Mouse (Mus musculus) retina, postnatal 1 day (tissue): ENCODE measurements at regions not wholly inside any gene's neighbourhood (a gene's known extent, or its start where the extent isn't known, plus 50 kb on each side); places are given as distances from the start of the nearest gene placed in this dataset.

Experiments used
- DNase-seq: peaks from one replicate; pipeline ENCODE4 v3.0.0-alpha.2; 2012

DNA sequence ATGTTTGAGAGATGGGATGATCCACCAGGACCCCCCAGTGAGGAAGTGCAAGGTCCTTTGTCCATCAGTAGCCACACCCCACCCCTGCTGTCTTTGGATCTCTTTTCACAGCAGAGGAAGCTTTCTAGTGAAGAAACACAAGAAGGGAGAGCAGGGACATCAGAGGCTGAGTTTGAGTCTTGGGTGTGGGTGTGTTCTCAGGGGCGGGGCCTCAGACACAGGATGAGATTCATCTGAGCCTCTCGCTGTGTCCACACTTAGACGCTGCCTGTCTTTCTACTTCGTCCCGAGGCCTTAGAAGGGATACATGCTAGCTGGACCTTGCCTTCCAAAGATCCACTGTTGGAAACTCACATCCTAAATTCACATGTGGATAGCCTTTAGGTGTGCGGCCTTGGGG is 893.5 kb upstream of the Car8 start:
- no peak for DNase-seq

- DNase-seq = no peak
These were observed 892.8 kb upstream of the Car8 start for GRCm38 (mm10) chr4:9131610-9132009.

- peak; percentile 64 for DNase-seq
These were observed 886.6 kb upstream of the Car8 start for GRCm38 (mm10) chr4:9125236-9125963.

- peak; percentile 58 for DNase-seq
These were observed 885.9 kb upstream of the Car8 start for GRCm38 (mm10) chr4:9124586-9125232.

- DNase-seq = no peak
These were observed 885.3 kb upstream of the Car8 start for GRCm38 (mm10) chr4:9124109-9124508.

- DNase-seq = no peak
These were observed 884.7 kb upstream of the Car8 start for GRCm38 (mm10) chr4:9123396-9124031.

DNA sequence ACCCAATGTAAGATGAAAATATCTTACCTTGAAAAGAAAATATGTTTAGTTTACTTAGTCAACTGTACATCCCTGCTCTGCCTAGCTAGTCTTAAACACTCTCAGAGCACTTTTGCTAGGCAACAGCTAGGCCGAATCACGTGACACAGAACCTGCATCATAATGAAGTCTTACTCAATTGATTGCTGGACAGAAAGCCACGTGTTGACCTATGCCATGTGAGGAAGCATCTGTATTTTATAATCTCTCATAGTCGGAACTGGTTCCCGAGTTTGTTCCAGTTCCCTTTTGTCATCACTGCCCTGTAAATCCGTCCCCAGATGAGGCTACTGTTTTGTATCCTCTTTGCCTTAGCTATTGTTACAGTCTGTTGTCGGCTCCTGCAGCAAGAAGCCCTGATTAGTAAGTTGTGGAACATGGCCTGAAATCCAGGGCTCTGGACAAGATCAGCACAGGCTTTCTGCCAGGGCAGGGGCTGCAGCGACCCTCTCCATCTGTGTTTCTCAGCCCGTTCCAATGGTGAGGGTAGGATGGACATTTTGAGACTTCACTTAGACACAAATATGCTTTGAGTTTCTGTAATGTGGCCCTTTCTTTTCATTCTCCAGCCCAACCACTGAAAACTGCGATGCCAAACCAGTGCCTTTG is 883.9 kb upstream of the Car8 start:
- DNase-seq = no peak

DNA sequence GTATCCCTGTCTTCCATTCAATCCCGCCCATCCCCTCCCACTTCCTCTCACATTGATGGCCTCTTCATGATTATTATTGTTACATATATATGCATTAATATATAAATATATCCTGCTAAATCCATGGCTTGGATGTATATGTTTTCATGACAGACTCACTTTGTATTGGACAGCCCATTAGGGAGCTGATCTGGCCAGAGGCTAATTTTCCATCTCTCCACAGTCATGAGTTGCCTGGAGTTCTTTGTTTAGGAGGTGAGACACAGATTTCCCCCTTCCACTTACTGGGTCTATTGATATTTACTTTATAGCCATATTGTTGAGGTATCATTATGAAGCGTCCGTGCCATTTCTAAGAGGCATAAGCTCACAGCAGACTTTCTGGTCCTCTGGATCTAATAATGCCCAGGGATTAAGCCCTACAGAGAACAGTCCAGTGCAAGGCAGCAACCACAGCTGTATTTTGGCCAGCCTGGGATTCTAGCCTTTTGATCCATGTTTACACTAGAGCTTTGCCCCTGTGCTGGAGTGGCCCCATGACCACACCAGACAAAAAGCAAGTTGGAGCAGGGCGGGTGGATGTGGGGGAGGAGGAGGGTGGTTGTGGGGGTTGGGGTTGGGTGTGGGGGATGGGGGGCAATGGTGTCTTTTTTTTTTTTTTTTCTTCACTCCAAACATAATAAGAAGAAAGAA is 878.3 kb upstream of the Car8 start:
- no peak for DNase-seq

DNA sequence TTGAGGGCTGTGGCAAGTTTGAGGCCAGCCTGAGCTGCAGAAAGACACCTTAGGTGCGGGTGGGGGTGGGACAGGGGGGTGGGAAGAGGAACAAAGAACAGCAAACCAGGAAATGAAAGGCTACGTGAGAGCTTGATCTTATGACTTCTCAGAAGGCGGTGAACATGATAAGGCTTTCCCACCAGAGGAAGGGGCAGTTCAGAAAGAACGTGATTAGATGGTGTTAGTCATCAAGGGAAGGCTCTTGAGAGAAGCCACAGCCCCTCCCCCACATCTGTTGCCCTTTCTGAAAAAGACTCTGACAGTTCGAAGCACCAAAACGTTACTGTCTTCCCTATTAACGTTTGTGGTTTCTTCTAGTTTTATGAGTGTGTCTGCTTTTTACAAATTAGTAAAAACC is 877.0 kb upstream of the Car8 start:
- DNase-seq = no peak

GRCm38 (mm10) chr4:9113982-9114381 is 875.1 kb upstream of the Car8 start:
- DNase-seq = no peak

DNA sequence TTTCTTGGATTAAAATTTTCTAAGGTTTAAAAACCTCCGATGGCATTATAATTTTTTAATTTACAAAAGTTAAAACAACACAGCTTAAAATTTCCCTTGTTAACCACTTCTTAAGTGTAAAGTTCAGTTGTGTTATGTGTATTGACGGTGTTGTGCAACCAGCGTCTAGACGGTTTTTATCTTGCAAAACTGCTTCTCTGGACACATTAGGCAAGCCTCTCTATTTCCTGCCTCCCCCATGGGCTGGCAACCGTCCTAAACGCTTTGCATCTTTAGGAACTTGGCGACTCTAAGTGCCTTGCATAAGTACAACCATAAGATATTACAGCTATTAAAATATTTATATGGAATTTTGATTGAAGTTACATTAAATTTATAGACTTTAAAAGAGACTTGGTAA is 871.5 kb upstream of the Car8 start:
- no peak for DNase-seq

DNA sequence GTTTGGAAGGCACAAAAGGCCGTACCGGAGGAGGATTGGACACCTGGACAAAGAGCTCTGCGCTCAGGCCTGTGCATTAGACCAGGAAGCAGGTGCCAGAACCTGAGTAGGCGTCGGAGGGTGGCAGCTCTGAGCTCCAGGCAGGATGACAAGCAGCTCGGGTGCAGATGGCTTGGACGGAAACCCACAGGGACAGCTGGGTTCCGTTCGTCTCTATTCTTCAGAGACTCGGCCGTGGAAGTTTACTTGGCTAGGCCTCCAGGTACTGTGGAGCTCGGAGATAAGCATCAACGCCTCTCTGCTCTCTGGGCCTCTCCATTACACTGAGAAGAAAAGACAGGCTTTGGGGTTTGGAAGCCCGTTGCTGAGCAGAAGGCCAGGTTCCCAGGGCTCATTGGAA is 868.5 kb upstream of the Car8 start:
- no peak for DNase-seq

- DNase-seq = no peak
These were observed 867.9 kb upstream of the Car8 start for GRCm38 (mm10) chr4:9106778-9107177.

- no peak for DNase-seq
These were observed 865.8 kb upstream of the Car8 start for GRCm38 (mm10) chr4:9104657-9105056.

GRCm38 (mm10) chr4:9103958-9104357 is 865.1 kb upstream of the Car8 start:
- no peak for DNase-seq

GRCm38 (mm10) chr4:9096809-9097700 is 858.2 kb upstream of the Car8 start:
- peak; percentile 89 for DNase-seq

GRCm38 (mm10) chr4:9096274-9096673 is 857.4 kb upstream of the Car8 start:
- no peak for DNase-seq

- no peak for DNase-seq
These were observed 856.8 kb upstream of the Car8 start for GRCm38 (mm10) chr4:9095646-9096045.

DNA sequence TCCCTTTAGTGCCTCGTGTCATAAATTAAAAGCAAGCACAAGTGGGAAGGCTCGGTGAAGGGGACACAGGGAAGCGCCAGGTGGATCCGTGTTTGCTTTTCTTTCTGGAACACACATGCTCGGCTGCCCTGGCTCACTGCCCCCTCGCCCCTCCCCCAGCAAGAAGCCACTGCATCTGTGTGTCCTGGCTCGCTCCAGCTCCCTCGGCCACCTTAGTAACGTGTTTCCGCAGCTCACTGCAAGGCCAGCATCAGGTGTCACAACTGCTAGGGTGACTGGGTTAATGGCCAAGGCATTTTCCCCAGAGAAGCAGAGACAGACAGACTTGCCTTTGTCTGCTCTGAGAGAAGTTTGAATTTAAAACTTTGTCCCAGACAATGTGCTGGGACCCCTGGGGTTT is 855.7 kb upstream of the Car8 start:
- DNase-seq = peak; percentile 50

DNA sequence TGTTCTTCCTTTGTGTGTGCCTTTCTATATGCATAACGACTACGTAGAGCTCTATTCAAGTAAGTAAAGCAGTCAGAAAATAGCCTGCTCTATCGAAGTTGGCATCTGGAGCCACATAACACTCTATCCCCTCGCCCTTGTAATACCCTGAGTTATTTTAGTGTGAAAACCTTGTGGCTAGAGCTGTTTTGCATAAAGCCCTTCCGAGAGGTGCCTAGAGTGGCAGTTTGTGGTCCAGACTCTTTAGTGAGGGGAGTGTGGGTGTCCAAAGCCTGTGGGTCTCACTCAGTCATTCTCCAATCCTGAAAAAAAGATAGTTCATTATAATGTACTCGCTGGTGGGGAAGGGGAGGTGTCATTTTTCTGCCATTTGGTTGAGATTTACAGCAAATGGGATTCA is 855.2 kb upstream of the Car8 start:
- no peak for DNase-seq

DNA sequence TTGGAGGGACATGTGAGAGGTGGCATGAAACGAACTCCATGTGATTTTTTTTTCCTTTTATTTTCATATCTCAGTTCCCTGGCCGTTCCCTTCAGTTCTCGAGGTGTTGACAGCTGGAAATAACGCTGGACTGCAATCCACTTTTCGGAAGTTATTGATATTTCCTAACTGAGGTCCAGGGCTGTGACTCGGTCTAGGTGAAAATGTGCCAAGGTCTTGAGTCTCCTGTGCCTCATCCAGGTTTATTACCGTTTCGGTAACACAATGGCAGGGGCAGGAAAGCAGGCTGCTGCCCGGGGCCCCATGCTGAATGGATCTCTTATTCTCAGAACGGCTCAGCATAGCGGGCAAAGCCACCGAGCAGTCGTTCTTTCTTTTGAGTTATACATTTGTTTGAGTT is 844.7 kb upstream of the Car8 start:
- no peak for DNase-seq
